Mouse (Mus musculus) ES-Bruce4 (cell line): ENCODE measurements at regions not wholly inside any gene's neighbourhood (a gene's known extent, or its start where the extent isn't known, plus 50 kb on each side); places are given as distances from the start of the nearest gene placed in this dataset.

ENCODE experiments used
- H3K27ac ChIP-seq: 2 replicates; pipeline ENCODE4 v1.5.1; 2012; ENCODE audit warnings: low read length, inconsistent platforms; ENCODE audit not compliant: insufficient read depth
- H3K27me3 ChIP-seq: 2 replicates; pipeline ENCODE4 v1.6.1; 2012; ENCODE audit warnings: mild to moderate bottlenecking, low read length, inconsistent platforms; ENCODE audit not compliant: control insufficient read depth, poor library complexity, insufficient read depth, severe bottlenecking
- H3K36me3 ChIP-seq: 2 replicates; pipeline ENCODE4 v1.6.1; 2012; ENCODE audit warnings: inconsistent platforms, mild to moderate bottlenecking, low read length, moderate library complexity; ENCODE audit not compliant: control insufficient read depth, poor library complexity, insufficient read depth, severe bottlenecking
- H3K4me1 ChIP-seq: one replicate; pipeline ENCODE4 v1.8.1; 2011; ENCODE audit warnings: low read length; ENCODE audit not compliant: control insufficient read depth, insufficient read depth
- H3K4me3 ChIP-seq: 2 replicates; pipeline ENCODE4 v1.5.1; 2011; ENCODE audit warnings: low read depth, mild to moderate bottlenecking, low read length
- H3K9ac ChIP-seq: 2 replicates; pipeline ENCODE4 v1.6.1; 2012; ENCODE audit warnings: low read depth, mild to moderate bottlenecking, inconsistent platforms; ENCODE audit not compliant: poor library complexity, severe bottlenecking
- H3K9me3 ChIP-seq: replicated peaks from 2 replicates; pipeline ENCODE4 v1.6.1; 2012; ENCODE audit warnings: mild to moderate bottlenecking, low read length, inconsistent platforms; ENCODE audit not compliant: control insufficient read depth, poor library complexity, insufficient read depth, severe bottlenecking
- CTCF ChIP-seq: IDR thresholded peaks from one replicate; pipeline ENCODE4 v1.8.1; 2011; ENCODE audit warnings: low read depth, low read length
- EP300 ChIP-seq: IDR thresholded peaks from 2 replicates; pipeline ENCODE4 v1.6.1; 2011; ENCODE audit warnings: low read depth, low read length; ENCODE audit not compliant: insufficient read depth
- POLR2A ChIP-seq: IDR thresholded peaks from one replicate; pipeline ENCODE4 v1.8.1; 2011; ENCODE audit warnings: low read length; ENCODE audit not compliant: insufficient read depth

- TF ChIP-seq EP300 (no peak), POLR2A (no peak), CTCF (no peak)
- Histone ChIP-seq H3K9me3 (no peaks in the 10 kb centered on the region), H3K27me3 (no peaks in the 10 kb centered on the region), H3K27ac (no peak overlapping the region), H3K36me3 (no peaks in the 10 kb centered on the region), H3K4me3 (no peak overlapping the region), H3K4me1 (no peaks in the 10 kb centered on the region), H3K9ac (no peak overlapping the region)
Observed at GRCm38 (mm10) chr12:104557761-104558160, 84.6 kb upstream of the Gsc start.

DNA sequence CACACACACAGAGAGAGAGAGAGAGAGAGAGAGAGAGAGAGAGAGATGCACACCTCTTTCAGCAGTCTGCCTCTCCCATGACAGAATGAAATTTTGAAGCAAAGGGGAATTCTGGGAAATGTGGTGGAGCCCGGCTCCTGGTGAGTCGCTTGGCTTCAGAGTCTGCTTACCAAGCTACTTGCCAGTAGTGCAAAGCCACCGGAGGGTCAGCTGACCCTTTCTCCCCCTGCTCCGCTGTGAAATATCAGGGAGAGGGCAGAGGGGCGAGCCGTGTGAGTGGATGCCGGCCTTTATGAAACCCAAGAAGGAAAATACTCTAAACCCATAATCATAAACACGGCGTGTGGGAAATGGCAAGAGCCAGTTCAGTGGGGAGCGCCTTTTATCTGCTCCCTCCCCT, 84.2 kb upstream of the Gsc start:
- Histone ChIP-seq H3K36me3 (no peaks in the 10 kb centered on the region), H3K9ac (no peak overlapping the region), H3K27ac (no peak overlapping the region), H3K4me1 (no peaks in the 10 kb centered on the region), H3K9me3 (no peaks in the 10 kb centered on the region), H3K27me3 (no peaks in the 10 kb centered on the region), H3K4me3 (no peak overlapping the region)
- no peak for TF ChIP-seq EP300
- TF ChIP-seq POLR2A = no peak
- no peak for TF ChIP-seq CTCF

DNA sequence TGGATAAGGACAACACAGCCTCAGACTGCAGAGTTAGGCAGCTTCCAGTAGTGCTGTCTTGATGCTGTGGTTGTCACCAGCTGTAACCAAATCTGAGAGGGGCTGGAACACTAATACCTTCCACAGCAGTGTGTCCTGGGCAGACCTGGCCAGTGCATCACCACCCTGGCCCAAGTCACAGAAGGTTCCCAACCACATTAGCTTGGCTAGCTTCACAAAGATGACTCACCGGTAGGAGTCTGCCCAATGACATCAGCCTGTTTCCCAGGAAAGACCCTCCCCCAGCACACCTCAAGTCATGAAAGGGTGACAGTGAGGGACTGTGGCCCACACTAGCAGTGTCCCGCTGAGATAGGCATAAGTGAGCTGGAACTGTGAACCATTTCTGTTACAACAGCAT, 75.5 kb upstream of the Gsc start:
- H3K4me3 ChIP-seq = no peak overlapping the region
- H3K27me3 ChIP-seq = no peaks in the 10 kb centered on the region
- TF ChIP-seq EP300 (no peak), CTCF (no peak), POLR2A (no peak)
- H3K9ac ChIP-seq = no peak overlapping the region
- no peaks in the 10 kb centered on the region for H3K36me3 ChIP-seq
- no peak overlapping the region for H3K27ac ChIP-seq
- no peaks in the 10 kb centered on the region for H3K9me3 ChIP-seq
- H3K4me1 ChIP-seq = no peaks in the 10 kb centered on the region

DNA sequence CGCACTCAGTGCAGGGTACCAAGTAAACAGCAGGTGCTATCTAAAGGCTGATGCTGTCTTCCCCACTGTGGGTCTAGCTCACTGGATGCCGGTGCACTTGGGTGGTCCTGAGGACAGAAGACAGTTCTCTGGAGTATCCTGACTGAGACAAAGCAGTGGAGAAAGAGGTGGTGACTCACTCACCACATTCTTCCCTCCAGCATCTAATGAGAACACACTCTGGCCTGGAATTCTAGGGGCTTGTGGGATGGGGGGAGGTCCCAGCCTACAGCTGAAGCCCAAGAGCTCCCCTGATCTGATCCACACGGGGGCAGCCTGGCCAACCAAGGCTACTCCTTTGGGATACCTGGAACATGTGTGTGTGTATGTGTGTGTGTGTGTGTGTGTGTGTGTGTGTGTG, 74.4 kb upstream of the Gsc start:
- H3K36me3 ChIP-seq = no peaks in the 10 kb centered on the region
- TF ChIP-seq CTCF (no peak), EP300 (no peak), POLR2A (no peak)
- H3K27ac ChIP-seq = no peak overlapping the region

DNA sequence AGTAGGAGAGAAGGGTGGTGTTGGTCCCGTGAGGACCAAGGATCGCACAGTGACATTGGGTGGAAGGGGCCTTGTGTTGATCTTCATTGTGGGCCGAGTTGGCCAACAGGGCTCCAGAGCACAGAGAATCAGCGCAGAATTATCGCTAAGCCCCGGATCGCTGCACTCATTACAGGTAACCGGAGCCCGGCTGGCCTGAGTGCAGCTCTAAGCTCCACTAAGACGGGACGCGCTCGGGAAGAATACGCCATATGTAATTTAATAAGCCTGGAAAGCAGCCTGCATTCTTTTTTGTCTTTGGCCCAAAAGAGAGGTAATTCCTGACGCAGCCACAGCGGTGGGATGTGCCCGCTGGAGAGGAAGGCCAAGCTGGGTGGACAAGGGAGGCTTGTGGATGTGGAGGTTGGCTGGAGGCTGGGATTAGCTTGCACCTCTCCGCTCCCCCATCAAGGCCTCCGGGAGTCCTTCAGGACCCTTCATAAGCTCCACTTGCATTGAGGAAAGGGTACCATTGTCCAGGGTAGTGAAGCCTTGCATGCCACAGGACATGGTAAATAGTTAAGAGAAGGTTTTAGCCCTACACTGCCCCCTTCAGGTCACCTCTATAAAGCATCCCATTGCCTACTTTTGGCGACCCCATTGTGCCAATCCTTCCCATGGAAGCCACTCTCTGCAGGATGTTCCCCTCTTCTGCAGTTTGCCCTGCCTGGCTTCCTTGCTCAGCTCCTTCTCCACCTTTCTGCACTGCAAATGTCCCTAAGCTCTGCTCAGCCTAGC, 73.1 kb upstream of the Gsc start:
- no peaks in the 10 kb centered on the region for H3K27me3 ChIP-seq
- H3K27ac ChIP-seq = no peak overlapping the region
- no peak overlapping the region for H3K9ac ChIP-seq
- peak overlapping the region; percentile 30; the same call in 1 of the 2 replicates for H3K4me3 ChIP-seq
- H3K9me3 ChIP-seq = no peaks in the 10 kb centered on the region
- H3K36me3 ChIP-seq = no peaks in the 10 kb centered on the region
- TF ChIP-seq CTCF (peak; percentile 25), EP300 (no peak)
- no peaks in the 10 kb centered on the region for H3K4me1 ChIP-seq

More for the DNA sequence above, 74.4 kb upstream of the Gsc start:
- Histone ChIP-seq H3K9me3 (no peaks in the 10 kb centered on the region), H3K4me3 (no peak overlapping the region), H3K9ac (no peak overlapping the region), H3K4me1 (no peaks in the 10 kb centered on the region), H3K27me3 (no peaks in the 10 kb centered on the region)

DNA sequence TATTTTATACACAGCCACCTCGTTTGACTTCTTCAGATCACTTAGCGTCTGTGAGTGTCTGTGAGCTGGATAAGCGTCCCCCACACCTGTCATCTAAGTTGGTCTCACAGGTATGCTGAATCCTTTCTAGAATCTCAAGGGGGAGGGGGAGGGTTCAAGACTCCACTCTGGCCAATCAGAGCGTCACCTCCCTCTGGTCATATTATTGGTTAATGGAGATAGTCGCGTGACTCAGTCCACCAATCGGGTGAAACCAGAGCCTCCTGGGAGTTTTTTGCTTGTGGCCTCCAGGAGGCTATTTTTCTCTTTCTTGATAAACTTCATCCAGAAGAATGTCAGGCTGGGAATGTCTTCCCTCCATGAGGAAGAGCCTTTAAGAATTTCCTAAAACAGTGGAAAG, 66.8 kb upstream of the Gsc start:
- no peak for TF ChIP-seq CTCF
- TF ChIP-seq EP300 = no peak
- no peak for TF ChIP-seq POLR2A
- no peak overlapping the region for H3K4me3 ChIP-seq
- H3K27me3 ChIP-seq = no peaks in the 10 kb centered on the region
- H3K27ac ChIP-seq = no peak overlapping the region
- no peaks in the 10 kb centered on the region for H3K9me3 ChIP-seq
- H3K9ac ChIP-seq = no peak overlapping the region
- peaks cover 2% of the 10 kb centered on the region for H3K4me1 ChIP-seq
- H3K36me3 ChIP-seq = no peaks in the 10 kb centered on the region
